Mouse (Mus musculus): ENCODE results near the gene Med27.

- no peak for TF ChIP-seq CTCF (IDR thresholded peaks at IDR 0.05; ENCODE audit: control insufficient read depth, insufficient read depth, low read length)
- TF ChIP-seq POLR2A (IDR thresholded peaks at IDR 0.05; ENCODE audit: borderline replicate concordance, control insufficient read depth, low read depth, low read length): no peak
Observed at GRCm38 (mm10) chr2:29546571-29546970, 200.0 kb downstream of the Med27 start.
